Mouse (Mus musculus) CH12F3 (cell line): Measurements from ENCODE around the gene Atp13a1.

ENCODE experiments used
- in situ Hi-C: fragments of 300-500 bp; cut with MboI; formaldehyde crosslinking; loops from 2 replicates; pipeline ENCODE4 v1.14.3; 2020; ENCODE audit warnings: low sequenced_read_pairs

The Atp13a1 gene

GRCm38 (mm10) chr8:69790773-69791367 lies at the start of gene Atp13a1, which contains the start of gene Zfp866:
Gene Atp13a1 (plus strand): TSS chr8:69791163.
Gene Zfp866 (minus strand): TSS chr8:69791178.
- in situ Hi-C loops, result no loop called here

- in situ Hi-C loops, result no loop called here
Measured at GRCm38 (mm10) chr8:69741231-69741630, 49.7 kb upstream of the Atp13a1 start.

- in situ Hi-C loops, result no loop called here
Measured at GRCm38 (mm10) chr8:69749544-69750454, 41.2 kb upstream of the Atp13a1 start, which contains the start of gene Zfp963. Gene Zfp963 (minus strand): TSS chr8:69749970.

- in situ Hi-C loops, result no loop called here
Measured at GRCm38 (mm10) chr8:69752437-69752836, 38.5 kb upstream of the Atp13a1 start.

GRCm38 (mm10) chr8:69758316-69758715 lies 32.6 kb upstream of the Atp13a1 start:
- in situ Hi-C loops, result no loop called here

GRCm38 (mm10) chr8:69761814-69762445 lies 29.0 kb upstream of the Atp13a1 start:
- in situ Hi-C loops, result no loop called here

GRCm38 (mm10) chr8:69771221-69771620 lies 19.7 kb upstream of the Atp13a1 start:
- in situ Hi-C loops, result no loop called here

- in situ Hi-C loops, result no loop called here
Measured at GRCm38 (mm10) chr8:69772106-69772505, 18.9 kb upstream of the Atp13a1 start.

- in situ Hi-C loops, result no loop called here
Measured at GRCm38 (mm10) chr8:69774503-69775148, 16.3 kb upstream of the Atp13a1 start, which contains the start of gene Gm20422. Gene Gm20422 (minus strand): TSS chr8:69774886.

- in situ Hi-C loops, result no loop called here
Measured at GRCm38 (mm10) chr8:69775149-69775534, 15.8 kb upstream of the Atp13a1 start.

- in situ Hi-C loops, result no loop called here
Measured at GRCm38 (mm10) chr8:69777111-69777510, 13.9 kb upstream of the Atp13a1 start.

GRCm38 (mm10) chr8:69789105-69789504 lies 1.9 kb upstream of the Atp13a1 start:
- in situ Hi-C loops, result no loop called here

GRCm38 (mm10) chr8:69789731-69790130 lies 1.2 kb upstream of the Atp13a1 start:
- in situ Hi-C loops, result no loop called here

GRCm38 (mm10) chr8:69790364-69790763 lies 599 bp upstream of the Atp13a1 start:
- in situ Hi-C loops, result no loop called here

- in situ Hi-C loops, result no loop called here
Measured at GRCm38 (mm10) chr8:69791415-69792068, 579 bp downstream of the Atp13a1 start.

GRCm38 (mm10) chr8:69793666-69794065 lies 2.7 kb downstream of the Atp13a1 start:
- in situ Hi-C loops, result no loop called here

- in situ Hi-C loops, result no loop called here
Measured at GRCm38 (mm10) chr8:69794096-69794495, 3.1 kb downstream of the Atp13a1 start.

GRCm38 (mm10) chr8:69794901-69795300 lies 3.9 kb downstream of the Atp13a1 start:
- in situ Hi-C loops, result no loop called here

GRCm38 (mm10) chr8:69796721-69797345 lies 5.9 kb downstream of the Atp13a1 start:
- in situ Hi-C loops, result no loop called here

- in situ Hi-C loops, result no loop called here
Measured at GRCm38 (mm10) chr8:69797661-69798060, 6.7 kb downstream of the Atp13a1 start.
